Mouse (Mus musculus): ENCODE results near the gene Dnajc2. TPM values are rescaled to one million over a fixed set of nuclear protein-coding genes. Genes with fewer than 3 reads are reported as not detected.
"Not testable (repeated sequence)": the region's sequence is repeated elsewhere in the genome, so short reads cannot be mapped to it uniquely, and the experiment has no call there.

Gene Dnajc2
- polyA plus RNA-seq, 1 experiment from 2014 or later, result 92.6 TPM

DNA sequence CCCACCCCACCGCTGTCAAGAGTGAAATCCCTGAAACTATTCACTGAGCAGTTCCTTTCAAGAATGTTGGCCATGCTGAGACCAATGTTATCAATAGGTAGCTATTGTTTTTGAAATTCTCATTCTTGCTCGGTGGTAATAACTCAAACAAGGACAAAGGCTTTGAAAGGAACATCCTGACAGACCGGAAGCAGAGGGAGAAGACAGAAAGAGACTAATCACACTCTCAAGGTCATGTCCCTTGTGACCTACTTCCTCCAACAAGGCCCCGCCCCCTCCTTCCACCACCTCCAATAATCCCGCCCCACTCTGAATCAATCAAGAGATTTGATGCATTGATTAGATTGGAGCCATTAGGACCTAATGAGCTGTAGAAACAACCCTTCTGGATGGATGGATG lies 66.5 kb downstream of the Dnajc2 start:
- H3K4me2 ChIP-seq (replicated peaks; ENCODE audit: low read depth, low read length), result no peak overlapping the region
- H3K9me3 ChIP-seq (ENCODE audit: control insufficient read depth, low read length), result no peaks in the 10 kb centered on the region
- H3K27ac ChIP-seq (ENCODE audit: low read depth, low read length), result no peak overlapping the region
- no peaks in the 10 kb centered on the region for H3K4me1 ChIP-seq (ENCODE audit: control insufficient read depth, insufficient read depth, low read length)
- ATAC-seq (ENCODE audit: low FRiP score, low TSS enrichment), result no peak
- H3K9ac ChIP-seq (ENCODE audit: low read depth, low read length), result no peak overlapping the region
- no peaks in the 10 kb centered on the region for H3K27me3 ChIP-seq (ENCODE audit: control insufficient read depth, insufficient read depth, low read length)
- no peak overlapping the region for H3K4me3 ChIP-seq (ENCODE audit: low read length)
- 79% methylated on average over 5 of the region's 5 CpGs for WGBS
- H3K36me3 ChIP-seq (ENCODE audit: control insufficient read depth, insufficient read depth, low read length), result no peaks in the 10 kb centered on the region

DNA sequence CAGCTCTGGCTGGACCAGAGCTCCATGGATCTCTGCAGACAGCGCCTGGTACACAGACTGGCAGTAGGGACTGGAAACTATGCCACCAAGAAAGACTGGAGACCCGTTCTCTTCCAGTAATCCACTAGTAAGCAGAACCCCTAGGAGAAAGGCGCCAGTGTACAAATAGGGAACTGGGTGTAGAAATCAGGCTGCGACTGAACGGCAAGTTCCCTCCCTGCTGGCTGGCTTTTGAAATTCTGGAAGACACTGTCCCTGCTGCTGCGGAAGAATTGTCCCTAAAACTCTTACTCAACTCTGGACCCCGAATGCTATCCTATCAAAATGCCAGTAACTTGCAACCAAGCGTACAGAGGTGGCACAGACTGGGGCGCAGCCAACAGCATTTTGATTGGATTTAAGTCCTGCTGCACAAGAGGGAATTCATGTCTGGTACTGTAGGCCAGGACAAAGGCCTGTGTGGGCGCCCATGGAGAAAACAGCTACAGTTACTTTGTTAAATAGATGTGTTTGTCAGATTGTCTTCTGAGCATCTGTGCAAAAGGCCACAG lies 67.8 kb downstream of the Dnajc2 start:
- Histone ChIP-seq H3K4me3 (ENCODE audit: low read length) (no peak overlapping the region), H3K36me3 (ENCODE audit: control insufficient read depth, insufficient read depth, low read length) (no peaks in the 10 kb centered on the region), H3K4me2 (replicated peaks; ENCODE audit: low read depth, low read length) (no peak overlapping the region), H3K4me1 (ENCODE audit: control insufficient read depth, insufficient read depth, low read length) (no peaks in the 10 kb centered on the region), H3K27me3 (ENCODE audit: control insufficient read depth, insufficient read depth, low read length) (no peaks in the 10 kb centered on the region), H3K9me3 (ENCODE audit: control insufficient read depth, low read length) (no peaks in the 10 kb centered on the region), H3K27ac (ENCODE audit: low read depth, low read length) (no peak overlapping the region), H3K9ac (ENCODE audit: low read depth, low read length) (no peak overlapping the region)
- WGBS, result 87% methylated on average over 10 of the region's 10 CpGs
- ATAC-seq (ENCODE audit: low FRiP score, low TSS enrichment), result no peak

DNA sequence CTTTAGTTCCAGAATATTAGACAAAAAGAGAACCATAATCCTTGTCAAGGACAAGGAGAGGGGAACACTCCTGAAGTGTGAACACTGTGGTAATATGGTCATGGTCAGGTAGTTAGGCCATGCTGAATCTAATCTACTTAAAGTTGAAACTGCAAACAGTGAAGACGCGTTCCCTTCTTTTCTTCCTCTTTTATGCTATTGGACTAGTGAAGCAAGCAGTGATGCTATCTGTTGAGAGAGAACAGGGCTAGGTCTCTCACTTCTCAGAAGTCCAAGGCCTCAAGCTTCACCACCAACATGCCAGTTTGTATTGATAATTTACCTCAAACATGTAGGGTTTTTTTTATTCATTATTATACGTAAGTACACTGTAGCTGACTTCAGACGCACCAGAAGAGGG lies 70.6 kb downstream of the Dnajc2 start:
- H3K4me2 ChIP-seq (replicated peaks; ENCODE audit: low read depth, low read length), result no peak overlapping the region
- H3K4me1 ChIP-seq (ENCODE audit: control insufficient read depth, insufficient read depth, low read length), result no peaks in the 10 kb centered on the region
- no peak overlapping the region for H3K4me3 ChIP-seq (ENCODE audit: low read length)
- H3K27me3 ChIP-seq (ENCODE audit: control insufficient read depth, insufficient read depth, low read length), result no peaks in the 10 kb centered on the region
- H3K9ac ChIP-seq (ENCODE audit: low read depth, low read length), result no peak overlapping the region
- ATAC-seq (ENCODE audit: low FRiP score, low TSS enrichment), result no peak
- no peak overlapping the region for H3K27ac ChIP-seq (ENCODE audit: low read depth, low read length)
- 91% methylated on average over 4 of the region's 4 CpGs for WGBS
- H3K36me3 ChIP-seq (ENCODE audit: control insufficient read depth, insufficient read depth, low read length), result no peaks in the 10 kb centered on the region
- no peaks in the 10 kb centered on the region for H3K9me3 ChIP-seq (ENCODE audit: control insufficient read depth, low read length)

DNA sequence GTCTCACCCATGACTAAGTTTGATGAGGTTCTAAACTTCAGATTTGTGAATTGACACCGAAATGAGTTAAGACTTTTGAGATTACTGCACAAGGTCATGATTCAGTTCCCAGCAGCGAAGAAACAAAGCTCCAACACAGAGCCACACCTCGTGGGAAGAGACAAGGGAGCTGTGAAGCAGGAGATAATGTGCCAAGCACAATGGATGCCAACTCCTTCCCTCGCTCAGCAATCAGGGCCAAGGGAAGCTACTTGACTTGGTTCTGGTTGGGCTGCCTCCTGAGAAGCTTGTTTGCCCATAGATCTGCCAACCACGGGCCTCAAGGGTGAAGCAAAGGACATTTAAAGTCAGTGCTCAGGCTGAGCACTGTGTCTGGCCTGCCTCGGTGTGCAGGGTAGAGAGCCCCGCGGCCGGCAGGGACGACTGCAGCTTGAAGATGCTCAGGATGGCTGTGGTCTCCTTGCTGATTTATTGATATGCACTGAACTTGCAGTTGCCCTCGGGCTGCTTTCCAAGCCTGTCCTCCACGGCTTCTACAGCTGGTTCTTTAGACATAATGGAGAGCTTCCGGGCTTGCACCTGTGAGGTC lies 72.8 kb downstream of the Dnajc2 start:
- H3K4me1 ChIP-seq (ENCODE audit: control insufficient read depth, insufficient read depth, low read length), result no peaks in the 10 kb centered on the region
- ATAC-seq (ENCODE audit: low FRiP score, low TSS enrichment), result no peak
- WGBS, result 46% methylated on average over 13 of the region's 13 CpGs
- no peak overlapping the region for H3K27ac ChIP-seq (ENCODE audit: low read depth, low read length)
- H3K9me3 ChIP-seq (ENCODE audit: control insufficient read depth, low read length), result no peaks in the 10 kb centered on the region
- H3K9ac ChIP-seq (ENCODE audit: low read depth, low read length), result no peak overlapping the region
- no peaks in the 10 kb centered on the region for H3K36me3 ChIP-seq (ENCODE audit: control insufficient read depth, insufficient read depth, low read length)
- no peaks in the 10 kb centered on the region for H3K27me3 ChIP-seq (ENCODE audit: control insufficient read depth, insufficient read depth, low read length)
- H3K4me3 ChIP-seq (ENCODE audit: low read length), result no peak overlapping the region
- no peak overlapping the region for H3K4me2 ChIP-seq (replicated peaks; ENCODE audit: low read depth, low read length)

DNA sequence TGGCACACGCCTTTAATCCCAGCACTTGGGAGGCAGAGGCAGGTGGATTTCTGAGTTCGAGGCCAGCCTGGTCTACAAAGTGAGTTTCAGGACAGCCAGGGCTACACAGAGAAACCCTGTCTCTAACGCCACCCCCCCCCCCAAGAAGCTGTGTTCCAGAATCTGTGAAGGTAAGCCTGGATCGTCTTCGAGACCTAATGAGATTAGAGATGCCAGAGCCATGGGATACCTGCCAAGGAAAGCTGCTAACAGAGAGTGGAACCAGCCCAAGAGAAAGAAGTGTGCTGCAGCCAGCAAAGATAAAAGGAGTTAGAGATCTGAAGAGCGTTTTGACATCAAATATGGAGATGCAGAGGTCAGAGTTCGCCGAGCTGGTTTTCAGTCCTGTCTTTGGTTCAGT lies 77.0 kb downstream of the Dnajc2 start:
- WGBS, result 90% methylated on average over 8 of the region's 8 CpGs
- H3K36me3 ChIP-seq (ENCODE audit: control insufficient read depth, insufficient read depth, low read length); H3K4me2 ChIP-seq (replicated peaks; ENCODE audit: low read depth, low read length); H3K27ac ChIP-seq (ENCODE audit: low read depth, low read length); H3K4me1 ChIP-seq (ENCODE audit: control insufficient read depth, insufficient read depth, low read length); H3K27me3 ChIP-seq (ENCODE audit: control insufficient read depth, insufficient read depth, low read length); H3K4me3 ChIP-seq (ENCODE audit: low read length); H3K9ac ChIP-seq (ENCODE audit: low read depth, low read length); H3K9me3 ChIP-seq (ENCODE audit: control insufficient read depth, low read length); ATAC-seq (ENCODE audit: low FRiP score, low TSS enrichment): not testable (repeated sequence)

Other genes starting within 250 kb of the Dnajc2 start
- 29.9 and 36.0 TPM in 2 replicates for gene Lrrc17, start 241.7 kb downstream of the Dnajc2 start, polyA plus RNA-seq (2014; fragmentation: Nextera tagmentation; extraction: Ambion mirVana)
- 0.43 TPM in 2 replicates for gene Fbxl13, start 139.6 kb downstream of the Dnajc2 start, polyA plus RNA-seq (2014; fragmentation: Nextera tagmentation; extraction: Ambion mirVana)
- 67.0 and 77.1 TPM in 2 replicates for gene Armc10, start 139.4 kb downstream of the Dnajc2 start, polyA plus RNA-seq (2014; fragmentation: Nextera tagmentation; extraction: Ambion mirVana)
- gene Napepld, start 83.9 kb downstream of the Dnajc2 start, polyA plus RNA-seq (2014; fragmentation: Nextera tagmentation; extraction: Ambion mirVana), result 7.2 and 8.2 TPM in 2 replicates
- 95.9 and 101 TPM in 2 replicates for gene Pmpcb, start 48.1 kb downstream of the Dnajc2 start, polyA plus RNA-seq (2014; fragmentation: Nextera tagmentation; extraction: Ambion mirVana)
- gene Psmc2, start within 50 bp of the Dnajc2 start, polyA plus RNA-seq (2014; fragmentation: Nextera tagmentation; extraction: Ambion mirVana), result 174 and 188 TPM in 2 replicates
- not detected in 2 replicates for gene Slc26a5, start 80.4 kb upstream of the Dnajc2 start, polyA plus RNA-seq (2014; fragmentation: Nextera tagmentation; extraction: Ambion mirVana)